Mouse (Mus musculus) small intestine, adult 2 months (tissue): Measurements from ENCODE around the gene Ralgapa1. TPM values are rescaled to one million over a fixed set of nuclear protein-coding genes. Genes with fewer than 3 reads are reported as not detected.

ENCODE experiments used
- H3K27ac ChIP-seq: fragments of 200-500 bp; 2 replicates; pipeline ENCODE4 v1.5.1; 2012; ENCODE audit warnings: low read depth, low read length, control low read depth, inconsistent platforms; ENCODE audit not compliant: insufficient read depth
- H3K27me3 ChIP-seq: fragments of 200-500 bp; 2 replicates; pipeline ENCODE4 v1.6.1; 2012; ENCODE audit warnings: mild to moderate bottlenecking, moderate library complexity, low read length, inconsistent platforms; ENCODE audit not compliant: control insufficient read depth, insufficient read depth
- H3K36me3 ChIP-seq: fragments of 200-500 bp; 2 replicates; pipeline ENCODE4 v1.6.1; 2012; ENCODE audit warnings: mild to moderate bottlenecking, low read length, control low read depth, inconsistent platforms; ENCODE audit not compliant: control insufficient read depth, insufficient read depth
- H3K4me1 ChIP-seq: fragments of 200-500 bp; 2 replicates; pipeline ENCODE4 v1.6.1; 2012; ENCODE audit warnings: low read length, inconsistent platforms, mixed read lengths; ENCODE audit not compliant: control insufficient read depth, insufficient read depth, insufficient read length
- H3K4me3 ChIP-seq: fragments of 200-500 bp; 2 replicates; pipeline ENCODE4 v1.5.1; 2012; ENCODE audit warnings: low read depth, mild to moderate bottlenecking, control low read depth, inconsistent platforms, low read length, moderate library complexity
- CTCF ChIP-seq: fragments of 200-500 bp; IDR thresholded peaks from 2 replicates; pipeline ENCODE4 v1.5.1; 2012; ENCODE audit warnings: low read depth, mild to moderate bottlenecking, control low read depth, inconsistent platforms, low read length, moderate library complexity, mixed read lengths; ENCODE audit not compliant: insufficient replicate concordance, insufficient read length; ENCODE audit errors: extremely low read depth
- POLR2A ChIP-seq: fragments of 200-500 bp; IDR thresholded peaks from 2 replicates; pipeline ENCODE4 v1.6.1; 2012; ENCODE audit warnings: low read depth, mild to moderate bottlenecking, control low read depth, inconsistent platforms, low read length, moderate library complexity
- WGBS: fragments of 180-500 bp; shearing (Covaris S2); methylation state at CpG from one replicate; pipeline ENCODE4 v1.1.7; 2018; 5-methylcytosine and 5-hydroxymethylcytosine counted together
- polyA plus RNA-seq: library from polyadenylated mRNA; depleted of rRNA; stranded (reverse); fragments of >200 nt; gene quantifications from 2 replicates; pipeline ENCODE4 v1.2.3, GENCODE M21; 2012

Ralgapa1 gene
- polyA plus RNA-seq, 1 experiment: 8.4 TPM

- Histone ChIP-seq H3K36me3 (peaks cover 12% of the 10 kb centered on the region), H3K27me3 (no peaks in the 10 kb centered on the region), H3K4me3 (no peak overlapping the region), H3K27ac (no peak overlapping the region), H3K4me1 (no peaks in the 10 kb centered on the region)
- no peak for TF ChIP-seq POLR2A
- no peak for TF ChIP-seq CTCF
- WGBS: 70% methylated on average over 1 of the region's 1 CpGs
Observed at GRCm38 (mm10) chr12:55846741-55847140, 25.8 kb upstream of the Ralgapa1 start.

- Histone ChIP-seq H3K27ac (no peak overlapping the region), H3K36me3 (no peaks in the 10 kb centered on the region; the same call in 1 of the 2 replicates), H3K27me3 (no peaks in the 10 kb centered on the region), H3K4me3 (no peak overlapping the region), H3K4me1 (no peaks in the 10 kb centered on the region; the same call in 1 of the 2 replicates)
- WGBS: 57% methylated on average over 3 of the region's 3 CpGs
- TF ChIP-seq CTCF (no peak), POLR2A (no peak)
Observed at GRCm38 (mm10) chr12:55837495-55837894, 16.5 kb upstream of the Ralgapa1 start.

GRCm38 (mm10) chr12:55836199-55836951, 15.4 kb upstream of the Ralgapa1 start, which contains the start of gene Brms1l:
Gene Brms1l, plus strand, starts transcription at chr12:55836324.
- Histone ChIP-seq H3K4me1 (no peaks in the 10 kb centered on the region; the same call in 1 of the 2 replicates), H3K4me3 (peak within 1 kb of the TSS; percentile 74), H3K27ac (peak within 1 kb of the TSS; percentile 86), H3K27me3 (no peaks in the 10 kb centered on the region), H3K36me3 (no peaks in the 10 kb centered on the region)
- under 1% methylated on average over 77 of the region's 77 CpGs for WGBS
- TF ChIP-seq POLR2A (peak; percentile 80), CTCF (no peak)

DNA sequence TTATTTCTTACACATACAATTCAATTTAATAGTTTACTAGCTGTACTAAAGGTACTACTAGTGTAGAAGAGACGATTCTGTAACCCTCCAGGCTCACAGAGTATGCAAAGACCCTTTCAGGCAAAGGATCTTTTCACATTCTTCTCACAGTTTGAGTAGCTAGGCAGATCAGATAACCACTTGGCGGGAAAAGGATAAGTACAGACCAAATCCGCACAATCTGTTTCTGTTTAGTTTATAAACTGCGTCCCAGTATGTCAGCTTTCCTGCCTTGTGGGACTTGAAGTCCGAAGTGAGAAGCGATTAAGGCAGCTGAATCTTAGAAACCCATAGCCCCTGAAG, 14.9 kb upstream of the Ralgapa1 start:
- Histone ChIP-seq H3K4me3 (0 out of 2 replicates have a peak overlapping the region, but pooled peaks have one; percentile 74), H3K27me3 (no peaks in the 10 kb centered on the region), H3K36me3 (no peaks in the 10 kb centered on the region), H3K27ac (no peak overlapping the region), H3K4me1 (no peaks in the 10 kb centered on the region; the same call in 1 of the 2 replicates)
- WGBS: 1% methylated on average over 6 of the region's 6 CpGs
- no peak for TF ChIP-seq CTCF
- no peak for TF ChIP-seq POLR2A

GRCm38 (mm10) chr12:55834891-55835290, 13.9 kb upstream of the Ralgapa1 start:
- WGBS: 84% methylated on average over 8 of the region's 8 CpGs
- no peaks in the 10 kb centered on the region for H3K36me3 ChIP-seq
- TF ChIP-seq POLR2A: no peak
- no peak for TF ChIP-seq CTCF
- no peaks in the 10 kb centered on the region for H3K27me3 ChIP-seq
- no peak overlapping the region for H3K27ac ChIP-seq
- no peaks in the 10 kb centered on the region; the same call in 1 of the 2 replicates for H3K4me1 ChIP-seq
- no peak overlapping the region for H3K4me3 ChIP-seq

GRCm38 (mm10) chr12:55833906-55834625, 13.1 kb upstream of the Ralgapa1 start:
- H3K4me3 ChIP-seq: no peak overlapping the region
- WGBS: 36% methylated on average over 9 of the region's 9 CpGs
- H3K27me3 ChIP-seq: no peaks in the 10 kb centered on the region
- TF ChIP-seq CTCF (no peak), POLR2A (no peak)
- no peaks in the 10 kb centered on the region; the same call in 1 of the 2 replicates for H3K4me1 ChIP-seq
- H3K36me3 ChIP-seq: no peaks in the 10 kb centered on the region
- no peak overlapping the region for H3K27ac ChIP-seq

GRCm38 (mm10) chr12:55832961-55833360, 12.0 kb upstream of the Ralgapa1 start:
- Histone ChIP-seq H3K27me3 (no peaks in the 10 kb centered on the region), H3K4me3 (no peak overlapping the region), H3K36me3 (no peaks in the 10 kb centered on the region), H3K27ac (no peak overlapping the region), H3K4me1 (no peaks in the 10 kb centered on the region)
- TF ChIP-seq CTCF (no peak), POLR2A (no peak)
